Mouse (Mus musculus): ENCODE data around the gene Slc6a16. TPM values are rescaled to one million over a fixed set of nuclear protein-coding genes. Genes with fewer than 3 reads are reported as not detected.

The Slc6a16 gene
- polyA plus RNA-seq, 1 experiment from 2014 or later = 0.16 TPM

DNA sequence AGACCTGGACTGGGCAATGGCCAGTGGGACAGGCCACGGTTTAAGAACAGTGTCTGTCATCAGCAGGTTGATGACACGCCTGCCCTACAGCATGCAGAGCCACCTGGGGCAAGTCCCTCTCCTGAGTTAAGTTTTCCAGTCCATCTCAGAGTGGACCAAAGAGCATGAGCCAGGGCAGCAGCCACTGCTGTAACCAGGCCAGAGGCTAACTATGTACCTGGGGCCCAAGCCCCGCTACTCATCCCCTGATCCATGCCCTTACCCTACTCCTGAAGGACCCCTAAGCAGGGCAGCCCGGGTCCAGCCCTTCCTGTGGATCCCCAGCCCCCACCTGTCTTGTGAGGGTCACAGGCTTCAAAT is 44.7 kb upstream of the Slc6a16 start:
- H3K4me3 ChIP-seq (replicated peaks; ENCODE audit: low read depth, low read length) = no peak overlapping the region
- DNase-seq (no peak), ATAC-seq (ENCODE audit: low FRiP score, low TSS enrichment) (no peak)
- no peaks in the 10 kb centered on the region for H3K27me3 ChIP-seq (ENCODE audit: control insufficient read depth, insufficient read depth, low read length)
- no peaks in the 10 kb centered on the region for H3K36me3 ChIP-seq (ENCODE audit: control insufficient read depth, insufficient read depth, low read length)
- no peak overlapping the region for H3K4me2 ChIP-seq (ENCODE audit: low read length)
- no peak overlapping the region for H3K27ac ChIP-seq (replicated peaks; ENCODE audit: low read depth, low read length)
- WGBS = 81% methylated on average over 4 of the region's 4 CpGs
- no peaks in the 10 kb centered on the region for H3K4me1 ChIP-seq (ENCODE audit: control insufficient read depth, insufficient read depth, low read length)
- no peak overlapping the region for H3K9ac ChIP-seq (replicated peaks; ENCODE audit: low read length)
- H3K9me3 ChIP-seq (ENCODE audit: control insufficient read depth, low read length) = no peaks in the 10 kb centered on the region

GRCm38 (mm10) chr7:45196994-45197393 is 43.9 kb upstream of the Slc6a16 start:
- no peaks in the 10 kb centered on the region for H3K36me3 ChIP-seq (ENCODE audit: control insufficient read depth, insufficient read depth, low read length)
- H3K9ac ChIP-seq (replicated peaks; ENCODE audit: low read length) = no peak overlapping the region
- no peak overlapping the region for H3K4me2 ChIP-seq (ENCODE audit: low read length)
- ATAC-seq (ENCODE audit: low FRiP score, low TSS enrichment) = no peak
- no peaks in the 10 kb centered on the region for H3K27me3 ChIP-seq (ENCODE audit: control insufficient read depth, insufficient read depth, low read length)
- 62% methylated on average over 5 of the region's 5 CpGs for WGBS
- no peaks in the 10 kb centered on the region for H3K9me3 ChIP-seq (ENCODE audit: control insufficient read depth, low read length)
- no peaks in the 10 kb centered on the region for H3K4me1 ChIP-seq (ENCODE audit: control insufficient read depth, insufficient read depth, low read length)
- no peak overlapping the region for H3K4me3 ChIP-seq (replicated peaks; ENCODE audit: low read depth, low read length)
- H3K27ac ChIP-seq (replicated peaks; ENCODE audit: low read depth, low read length) = no peak overlapping the region
- no peak for DNase-seq

DNA sequence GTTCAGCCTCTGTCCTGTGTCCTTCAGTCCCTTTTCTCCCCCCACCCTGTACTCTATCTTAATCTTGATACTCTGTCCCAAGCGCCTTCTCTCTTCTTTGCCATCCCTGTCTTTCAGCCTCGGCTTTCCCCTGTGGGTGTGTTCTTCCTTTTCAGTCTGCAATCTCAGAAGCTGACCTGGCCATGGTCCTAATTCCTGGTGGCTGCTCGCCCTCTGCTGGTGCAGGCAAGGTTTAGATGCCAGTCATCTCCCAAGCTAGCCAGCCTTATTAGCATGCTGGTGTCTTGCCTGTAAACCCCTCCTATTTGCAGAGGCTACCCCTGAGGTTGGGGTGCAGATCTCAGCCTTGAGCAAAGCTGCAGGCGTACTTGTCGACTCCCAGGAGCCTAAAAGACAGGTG is 42.5 kb upstream of the Slc6a16 start:
- no peaks in the 10 kb centered on the region for H3K36me3 ChIP-seq (ENCODE audit: control insufficient read depth, insufficient read depth, low read length)
- no peak overlapping the region; the same call in 1 of the 2 replicates for H3K9ac ChIP-seq (replicated peaks; ENCODE audit: low read length)
- no peaks in the 10 kb centered on the region for H3K9me3 ChIP-seq (ENCODE audit: control insufficient read depth, low read length)
- peak; percentile 46; the same call in 1 of the 2 replicates for ATAC-seq (ENCODE audit: low FRiP score, low TSS enrichment)
- no peak overlapping the region for H3K4me3 ChIP-seq (replicated peaks; ENCODE audit: low read depth, low read length)
- 0 out of 2 replicates have a peak overlapping the region, but pooled peaks have one; percentile 10 for H3K4me2 ChIP-seq (ENCODE audit: low read length)
- WGBS = 10% methylated on average over 5 of the region's 5 CpGs
- no peaks in the 10 kb centered on the region for H3K27me3 ChIP-seq (ENCODE audit: control insufficient read depth, insufficient read depth, low read length)
- no peaks in the 10 kb centered on the region for H3K4me1 ChIP-seq (ENCODE audit: control insufficient read depth, insufficient read depth, low read length)
- DNase-seq = peak; percentile 90
- H3K27ac ChIP-seq (replicated peaks; ENCODE audit: low read depth, low read length) = no peak overlapping the region

GRCm38 (mm10) chr7:45198961-45199360 is 41.9 kb upstream of the Slc6a16 start:
- no peaks in the 10 kb centered on the region for H3K4me1 ChIP-seq (ENCODE audit: control insufficient read depth, insufficient read depth, low read length)
- no peaks in the 10 kb centered on the region for H3K9me3 ChIP-seq (ENCODE audit: control insufficient read depth, low read length)
- H3K4me2 ChIP-seq (ENCODE audit: low read length) = no peak overlapping the region
- no peak overlapping the region for H3K27ac ChIP-seq (replicated peaks; ENCODE audit: low read depth, low read length)
- 82% methylated on average over 11 of the region's 11 CpGs for WGBS
- no peak overlapping the region for H3K9ac ChIP-seq (replicated peaks; ENCODE audit: low read length)
- ATAC-seq (ENCODE audit: low FRiP score, low TSS enrichment) (no peak), DNase-seq (no peak)
- no peaks in the 10 kb centered on the region for H3K36me3 ChIP-seq (ENCODE audit: control insufficient read depth, insufficient read depth, low read length)
- H3K27me3 ChIP-seq (ENCODE audit: control insufficient read depth, insufficient read depth, low read length) = no peaks in the 10 kb centered on the region
- H3K4me3 ChIP-seq (replicated peaks; ENCODE audit: low read depth, low read length) = no peak overlapping the region

DNA sequence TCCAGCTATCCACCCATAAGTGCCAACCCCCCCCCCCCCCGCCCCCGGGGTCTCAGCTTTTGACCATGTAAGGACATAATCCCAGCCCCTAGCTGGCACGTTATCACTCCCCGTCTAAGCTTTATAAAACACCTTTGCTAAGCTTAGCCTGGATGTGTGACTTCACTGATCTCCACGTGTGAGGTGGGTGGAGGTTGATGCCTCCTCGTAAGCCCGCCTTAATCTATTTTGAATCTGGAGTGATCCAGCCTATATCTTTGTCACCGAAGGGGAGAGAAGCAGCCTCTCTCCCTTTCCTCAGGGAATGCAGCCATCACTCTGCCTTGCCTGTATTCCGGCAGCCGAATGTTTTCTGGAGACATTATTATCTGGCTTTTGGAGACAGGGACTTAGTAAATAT is 38.2 kb upstream of the Slc6a16 start:
- 62% methylated on average over 10 of the region's 10 CpGs for WGBS
- no peaks in the 10 kb centered on the region for H3K36me3 ChIP-seq (ENCODE audit: control insufficient read depth, insufficient read depth, low read length)
- no peak for ATAC-seq (ENCODE audit: low FRiP score, low TSS enrichment)
- DNase-seq = no peak
- H3K4me2 ChIP-seq (ENCODE audit: low read length) = no peak overlapping the region
- H3K9me3 ChIP-seq (ENCODE audit: control insufficient read depth, low read length) = no peaks in the 10 kb centered on the region
- no peaks in the 10 kb centered on the region for H3K4me1 ChIP-seq (ENCODE audit: control insufficient read depth, insufficient read depth, low read length)
- no peaks in the 10 kb centered on the region for H3K27me3 ChIP-seq (ENCODE audit: control insufficient read depth, insufficient read depth, low read length)
- H3K9ac ChIP-seq (replicated peaks; ENCODE audit: low read length) = no peak overlapping the region
- no peak overlapping the region for H3K27ac ChIP-seq (replicated peaks; ENCODE audit: low read depth, low read length)
- H3K4me3 ChIP-seq (replicated peaks; ENCODE audit: low read depth, low read length) = no peak overlapping the region

- Histone ChIP-seq H3K4me1 (ENCODE audit: control insufficient read depth, insufficient read depth, low read length) (no peaks in the 10 kb centered on the region), H3K36me3 (ENCODE audit: control insufficient read depth, insufficient read depth, low read length) (no peaks in the 10 kb centered on the region), H3K27me3 (ENCODE audit: control insufficient read depth, insufficient read depth, low read length) (no peaks in the 10 kb centered on the region), H3K9ac (replicated peaks; ENCODE audit: low read length) (peak within 1 kb of the TSS; percentile 42; the same call in 1 of the 2 replicates), H3K27ac (replicated peaks; ENCODE audit: low read depth, low read length) (peak within 1 kb of the TSS; percentile 68), H3K9me3 (ENCODE audit: control insufficient read depth, low read length) (no peaks in the 10 kb centered on the region), H3K4me3 (replicated peaks; ENCODE audit: low read depth, low read length) (peak within 1 kb of the TSS; percentile 37), H3K4me2 (ENCODE audit: low read length) (peak within 1 kb of the TSS; percentile 57)
- peak; percentile 96 for ATAC-seq (ENCODE audit: low FRiP score, low TSS enrichment)
- WGBS = 9% methylated on average over 44 of the region's 44 CpGs
- peak; percentile 100 for DNase-seq
These were observed 36.3 kb upstream of the Slc6a16 start, which contains the start of gene Ccdc155 for GRCm38 (mm10) chr7:45204380-45205143. TSS of gene Ccdc155 (minus strand) at chr7:45204892.

DNA sequence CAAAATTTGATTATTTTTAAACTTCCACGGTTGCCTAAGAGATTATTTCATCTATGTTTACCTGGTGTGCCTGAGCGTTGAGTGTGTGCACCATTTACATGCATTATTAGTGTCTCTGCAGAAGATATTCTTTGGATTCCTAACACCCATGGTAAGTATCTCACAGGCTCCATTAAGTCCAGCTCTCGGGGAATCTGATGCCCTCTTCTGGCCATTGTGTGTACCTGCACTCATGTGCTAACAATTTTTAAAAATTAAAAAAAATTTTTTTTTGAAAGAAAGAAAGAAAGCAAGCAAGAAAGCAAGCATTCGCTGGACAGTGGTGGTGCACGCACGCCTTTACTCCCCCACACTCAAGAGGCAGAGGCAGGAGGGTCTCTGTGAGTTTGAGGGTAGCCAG is 32.6 kb upstream of the Slc6a16 start:
- WGBS = 83% methylated on average over 6 of the region's 6 CpGs
- H3K4me2 ChIP-seq (ENCODE audit: low read length) = no peak overlapping the region
- ATAC-seq (ENCODE audit: low FRiP score, low TSS enrichment) (no peak), DNase-seq (no peak)
- H3K9me3 ChIP-seq (ENCODE audit: control insufficient read depth, low read length) = no peaks in the 10 kb centered on the region
- H3K4me1 ChIP-seq (ENCODE audit: control insufficient read depth, insufficient read depth, low read length) = no peaks in the 10 kb centered on the region
- no peak overlapping the region for H3K4me3 ChIP-seq (replicated peaks; ENCODE audit: low read depth, low read length)
- peaks cover 16% of the 10 kb centered on the region for H3K27me3 ChIP-seq (ENCODE audit: control insufficient read depth, insufficient read depth, low read length)
- no peaks in the 10 kb centered on the region for H3K36me3 ChIP-seq (ENCODE audit: control insufficient read depth, insufficient read depth, low read length)
- no peak overlapping the region for H3K9ac ChIP-seq (replicated peaks; ENCODE audit: low read length)
- no peak overlapping the region for H3K27ac ChIP-seq (replicated peaks; ENCODE audit: low read depth, low read length)

DNA sequence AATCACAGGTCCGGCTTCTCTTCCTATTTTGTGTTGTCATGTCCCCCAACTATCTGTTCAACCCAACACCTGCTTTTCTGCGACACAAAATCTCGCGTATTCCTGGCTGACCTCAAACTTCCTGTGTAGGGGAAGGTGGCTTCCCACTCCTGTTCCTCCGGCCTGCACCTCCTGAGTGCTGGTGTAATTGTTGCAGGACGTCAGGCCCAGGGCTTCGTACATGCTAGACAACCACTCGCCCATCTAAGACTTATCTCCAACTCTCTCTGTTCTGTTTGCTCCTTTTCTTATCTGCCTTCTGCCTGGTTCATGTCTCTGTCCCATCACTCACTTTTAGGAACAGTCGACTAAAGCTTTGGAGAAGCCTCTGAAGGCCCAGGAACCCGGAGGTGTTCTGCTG is 29.8 kb upstream of the Slc6a16 start:
- no peak overlapping the region for H3K4me3 ChIP-seq (replicated peaks; ENCODE audit: low read depth, low read length)
- 82% methylated on average over 10 of the region's 10 CpGs for WGBS
- H3K4me1 ChIP-seq (ENCODE audit: control insufficient read depth, insufficient read depth, low read length) = no peaks in the 10 kb centered on the region
- no peaks in the 10 kb centered on the region for H3K9me3 ChIP-seq (ENCODE audit: control insufficient read depth, low read length)
- H3K27me3 ChIP-seq (ENCODE audit: control insufficient read depth, insufficient read depth, low read length) = peaks cover 16% of the 10 kb centered on the region
- no peak overlapping the region for H3K27ac ChIP-seq (replicated peaks; ENCODE audit: low read depth, low read length)
- no peak for ATAC-seq (ENCODE audit: low FRiP score, low TSS enrichment)
- H3K36me3 ChIP-seq (ENCODE audit: control insufficient read depth, insufficient read depth, low read length) = no peaks in the 10 kb centered on the region
- H3K4me2 ChIP-seq (ENCODE audit: low read length) = no peak overlapping the region
- no peak for DNase-seq
- no peak overlapping the region for H3K9ac ChIP-seq (replicated peaks; ENCODE audit: low read length)

DNA sequence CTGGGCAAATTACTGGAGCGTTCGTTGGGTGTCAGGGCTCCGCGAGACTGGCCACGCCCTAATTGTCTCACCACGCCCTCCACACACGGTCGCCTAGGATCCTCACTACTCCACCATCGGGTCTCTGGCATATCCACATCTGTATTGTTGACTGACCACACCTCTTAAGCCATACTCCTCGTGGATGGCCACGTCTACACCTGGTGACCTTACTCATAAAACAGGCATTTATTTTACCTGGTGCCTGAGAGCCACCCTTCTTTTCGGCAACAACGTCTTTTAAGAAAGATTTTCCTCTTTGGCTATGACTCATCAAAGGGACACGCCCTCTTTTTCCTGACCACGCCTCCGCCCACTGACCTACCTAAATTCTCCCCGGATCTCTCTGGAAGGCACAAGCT is 29.0 kb upstream of the Slc6a16 start, which contains the start of gene Dkkl1:
TSS of gene Dkkl1 (minus strand) at position 297 of the 401 bp plus-strand sequence.
- Histone ChIP-seq H3K27ac (replicated peaks; ENCODE audit: low read depth, low read length) (no peak within 1 kb of the TSS), H3K9ac (replicated peaks; ENCODE audit: low read length) (no peak within 1 kb of the TSS), H3K27me3 (ENCODE audit: control insufficient read depth, insufficient read depth, low read length) (peaks cover 16% of the 10 kb centered on the region), H3K36me3 (ENCODE audit: control insufficient read depth, insufficient read depth, low read length) (no peaks in the 10 kb centered on the region), H3K4me2 (ENCODE audit: low read length) (peak within 1 kb of the TSS; percentile 28; the same call in 1 of the 2 replicates), H3K4me1 (ENCODE audit: control insufficient read depth, insufficient read depth, low read length) (peaks cover 6% of the 10 kb centered on the region; the same call in 1 of the 2 replicates), H3K9me3 (ENCODE audit: control insufficient read depth, low read length) (no peaks in the 10 kb centered on the region), H3K4me3 (replicated peaks; ENCODE audit: low read depth, low read length) (no peak within 1 kb of the TSS)
- DNase-seq (no peak), ATAC-seq (ENCODE audit: low FRiP score, low TSS enrichment) (no peak)
- WGBS = 10% methylated on average over 17 of the region's 17 CpGs
